In the genomic region with DNA sequence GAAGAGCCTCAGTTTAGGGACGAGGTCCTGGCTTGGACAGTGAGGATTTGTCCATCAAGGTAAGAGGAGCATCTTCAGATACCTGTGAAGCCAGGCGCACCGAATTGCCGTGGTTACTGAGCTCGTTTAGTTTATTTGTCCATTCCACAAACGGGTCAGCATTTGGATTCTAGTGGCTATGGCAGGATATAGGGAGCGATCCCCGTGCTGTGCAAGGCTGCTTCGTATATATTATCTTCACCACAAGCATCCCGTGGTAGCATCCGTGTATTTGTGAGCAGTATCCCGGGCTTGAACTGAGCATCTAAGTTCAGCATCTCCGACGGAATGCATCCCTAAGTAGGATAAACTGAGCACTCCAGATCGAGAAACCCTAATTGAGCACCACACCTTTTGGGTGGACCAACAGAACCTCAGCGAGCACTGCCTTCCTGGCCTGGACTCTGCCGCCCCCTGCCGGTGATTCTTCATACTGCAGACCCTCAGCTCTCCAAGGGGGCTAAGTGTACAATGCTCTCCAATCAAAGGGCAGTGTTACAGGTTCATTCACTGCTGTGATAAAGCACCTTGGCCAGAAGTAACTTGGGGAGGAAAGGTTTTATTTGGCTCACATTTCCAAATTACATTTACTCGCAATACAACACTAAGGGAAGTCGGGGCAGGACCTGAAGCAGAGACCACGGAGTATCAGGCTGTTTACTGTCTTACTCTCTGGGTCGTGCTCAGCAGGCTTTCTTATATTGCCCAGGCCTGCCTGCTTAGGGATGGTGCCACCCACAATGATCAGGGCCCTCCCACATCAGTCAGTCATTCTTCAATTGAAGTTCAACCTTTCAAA, we compare ENCODE assay signal across 9 mouse cellular contexts.
DNase-seq lines count a peak whose midpoint lies in the region.
"Had no signal": no experiment of that assay in that cellular context is flagged by ENCODE, and none has a peak within 500 bp of the region (broad histone marks: within the 10 kb centered on the region; RNA-seq: fewer than 3 reads in every experiment).

No protein-coding gene starts in this region.

- H3K4me3 ChIP-seq in midbrain, embryonic 10.5 days = no peak overlapping the region

- no peaks in the 10 kb centered on the region for H3K36me3 ChIP-seq in midbrain, embryonic 10.5 days

- H3K4me1 ChIP-seq in midbrain, embryonic 10.5 days = no peaks in the 10 kb centered on the region

- DNase-seq in adipocyte (ENCODE audit: low spot score) = peak; percentile 54
- DNase-seq in cerebellum, postnatal 25 days = peak; percentile 89 to 92
- peak; percentile 57 for DNase-seq in gastrocnemius, adult 18-20 months (ENCODE audit: low spot score)
- peak; percentile 37 for DNase-seq in hindlimb bud, embryonic 11.5 days (ENCODE audit: extremely low spot score, low read depth, low spot score)
- DNase-seq in layer of hippocampus, postnatal 36 days = peak; percentile 72 to 76
- DNase-seq in midbrain, embryonic 10.5 days (ENCODE audit: low spot score) = peak; percentile 75
- peak; percentile 71 for DNase-seq in right cerebral cortex, postnatal 25 days
- peak; percentile 43 to 77 for DNase-seq in urinary bladder, postnatal 4 days (ENCODE audit: low spot score in 2 of 2)

- no peaks in the 10 kb centered on the region for H3K27me3 ChIP-seq in midbrain, embryonic 10.5 days (ENCODE audit: low read depth, poor library complexity, severe bottlenecking)

- 55% methylated on average over 22 of the region's 22 CpGs for WGBS in midbrain, embryonic 10.5 days

- no peak overlapping the region for H3K27ac ChIP-seq in midbrain, embryonic 10.5 days (replicated peaks)
- H3K27ac ChIP-seq: macrophage had no signal

- H3K9me3 ChIP-seq in midbrain, embryonic 10.5 days (replicated peaks) = no peaks in the 10 kb centered on the region

Comparison
In these comparisons a context has a peak if more than half of its experiments do, and no peak if none do; other contexts are left out.
1. DNase-seq: peak in every context shown above with its lines; median percentile 90 in cerebellum, postnatal 25 days; 75 in midbrain, embryonic 10.5 days; 74 in layer of hippocampus, postnatal 36 days; 71 in right cerebral cortex, postnatal 25 days; 60 in urinary bladder, postnatal 4 days; 57 in gastrocnemius, adult 18-20 months; 54 in adipocyte; 37 in hindlimb bud, embryonic 11.5 days.